Mouse (Mus musculus) cerebellum, adult (tissue): Measurements from ENCODE around the gene Tnik.

Source experiments
- ATAC-seq: cut with Nextera tagmentation; 2 replicates; pipeline ENCODE4 v1.9.2; 2017; ENCODE audit warnings: mild to moderate bottlenecking, moderate library complexity, mixed read lengths; ENCODE audit not compliant: insufficient number of reproducible peaks, low FRiP score, low TSS enrichment

Tnik gene

DNA sequence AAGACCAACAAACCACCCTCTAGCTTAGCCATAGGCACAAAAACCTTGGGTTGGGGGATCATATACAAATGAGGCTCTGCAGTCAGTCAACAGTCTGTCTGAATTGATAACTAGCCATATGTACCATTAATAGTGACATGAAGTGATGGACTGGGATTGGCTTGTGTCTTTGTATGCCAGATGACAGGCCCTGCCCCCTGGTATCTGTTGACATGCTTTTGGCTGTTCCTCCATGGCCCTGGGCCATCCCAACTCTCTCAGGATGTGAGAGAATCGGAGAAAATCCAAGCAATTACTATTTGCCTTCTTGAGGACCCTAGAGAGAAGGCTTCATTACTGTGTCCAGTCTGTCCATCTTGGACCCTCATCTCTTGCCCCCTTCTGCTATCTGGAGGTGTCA lies 82.4 kb downstream of the Tnik start:
- ATAC-seq = peak; percentile 31; the same call in 1 of the 2 replicates

DNA sequence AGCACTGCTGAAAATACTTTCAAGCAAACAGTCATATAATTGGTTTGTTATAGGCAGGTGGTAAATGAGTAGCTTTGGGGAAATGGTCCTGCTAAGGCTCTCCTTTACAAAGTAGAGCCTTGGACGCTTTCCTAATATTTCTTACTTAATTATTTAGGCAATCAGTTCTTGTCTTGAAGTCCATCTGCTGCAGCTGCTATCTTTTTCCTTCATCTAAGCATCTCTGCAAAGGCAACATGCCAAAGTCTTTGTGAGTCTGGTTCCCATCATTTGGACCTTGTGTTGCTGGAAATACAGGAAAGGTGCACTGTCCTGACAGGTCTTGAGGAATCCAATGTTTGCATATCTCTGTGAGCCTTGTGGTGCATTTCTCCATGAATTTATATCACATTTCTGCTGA lies 82.9 kb downstream of the Tnik start:
- ATAC-seq = no peak

DNA sequence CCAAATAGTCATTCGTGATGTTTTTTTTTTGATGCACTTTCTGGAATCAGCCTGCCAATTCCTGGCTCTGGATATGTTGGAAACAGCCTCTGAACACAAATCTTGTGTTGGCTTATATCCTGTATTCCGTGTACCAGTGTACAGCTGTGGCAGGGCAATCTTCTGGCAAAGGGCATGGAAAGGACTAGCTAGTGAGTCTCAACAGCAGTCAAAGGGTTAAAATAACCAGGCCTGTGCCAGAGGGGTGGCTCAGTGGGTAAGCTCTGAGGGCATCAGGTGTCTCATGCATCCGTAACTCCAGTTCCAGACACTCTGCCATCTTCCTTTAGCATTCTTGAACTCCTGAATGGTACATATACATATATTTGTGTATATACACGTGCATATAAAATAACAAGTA lies 83.5 kb downstream of the Tnik start:
- no peak for ATAC-seq

DNA sequence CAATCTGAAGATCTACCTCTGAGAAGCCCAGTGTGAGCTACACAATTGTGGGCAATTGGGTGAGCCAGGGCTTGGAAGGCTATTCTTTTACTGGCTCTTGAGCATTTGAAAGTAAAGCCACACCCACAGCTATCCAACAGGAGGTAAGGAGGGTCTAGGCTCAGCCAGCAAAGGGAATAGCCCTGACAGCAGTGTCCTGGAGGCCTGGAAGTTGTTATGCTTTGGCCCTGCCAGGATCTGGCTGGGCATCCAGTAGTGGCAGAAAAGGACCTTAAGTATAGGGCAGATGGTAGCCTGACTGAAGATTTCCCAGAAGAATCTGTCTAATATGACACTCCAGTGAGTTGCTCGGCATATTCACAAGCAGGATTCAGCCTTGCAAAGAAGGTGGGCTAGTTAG lies 85.7 kb downstream of the Tnik start:
- ATAC-seq = 0 out of 2 replicates have a peak, but pooled peaks have one; percentile 41

DNA sequence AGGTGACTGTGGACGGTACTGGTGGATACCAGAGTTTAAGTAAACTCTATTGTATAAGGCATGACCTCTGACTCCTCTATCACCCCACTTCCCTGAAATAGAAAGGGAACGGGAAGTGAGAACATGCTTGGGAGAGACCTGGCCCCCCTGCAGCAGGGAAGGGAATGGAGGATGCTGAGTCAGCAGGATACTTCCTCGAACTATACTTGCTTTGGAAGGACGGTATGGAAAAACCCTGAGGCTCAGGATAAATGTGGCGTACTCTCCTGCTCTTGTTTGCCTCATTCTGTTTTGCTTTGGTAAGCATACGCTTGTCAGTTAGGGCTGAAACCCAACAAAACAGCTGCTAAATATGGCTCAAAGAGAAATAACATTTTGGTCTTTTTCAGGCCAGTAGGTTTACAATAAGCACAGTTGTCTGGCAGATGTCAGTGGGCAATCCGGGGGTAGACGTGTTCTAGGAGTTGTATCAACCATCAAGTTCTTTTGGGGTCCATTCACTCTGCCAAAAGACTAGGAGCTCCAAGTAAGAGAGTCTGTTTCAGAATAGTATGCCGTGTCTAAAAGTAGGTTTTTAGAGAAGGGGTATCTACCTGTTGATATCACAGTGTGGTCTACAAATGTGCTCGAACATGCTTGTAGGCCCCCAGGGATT lies 87.3 kb downstream of the Tnik start:
- no peak for ATAC-seq

DNA sequence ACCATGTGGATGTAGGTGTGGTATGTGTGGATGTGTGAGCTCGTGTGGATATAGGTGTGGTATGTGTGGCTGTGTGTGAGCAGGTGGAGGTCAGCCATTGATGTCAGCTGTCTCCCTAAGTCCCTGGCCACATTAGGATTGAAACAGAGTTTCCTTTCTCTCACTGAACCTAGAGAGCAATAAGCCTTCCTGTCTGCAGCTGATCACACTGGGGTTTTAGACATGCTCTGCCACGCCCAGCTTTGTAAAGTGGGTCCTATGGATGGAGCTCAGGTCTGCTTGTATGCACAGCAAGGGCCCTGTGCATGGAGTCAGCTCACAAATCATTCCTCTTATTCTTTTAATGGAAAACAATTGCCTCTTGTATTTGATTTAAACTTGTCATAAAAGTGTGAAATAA lies 95.4 kb downstream of the Tnik start:
- ATAC-seq = no peak

DNA sequence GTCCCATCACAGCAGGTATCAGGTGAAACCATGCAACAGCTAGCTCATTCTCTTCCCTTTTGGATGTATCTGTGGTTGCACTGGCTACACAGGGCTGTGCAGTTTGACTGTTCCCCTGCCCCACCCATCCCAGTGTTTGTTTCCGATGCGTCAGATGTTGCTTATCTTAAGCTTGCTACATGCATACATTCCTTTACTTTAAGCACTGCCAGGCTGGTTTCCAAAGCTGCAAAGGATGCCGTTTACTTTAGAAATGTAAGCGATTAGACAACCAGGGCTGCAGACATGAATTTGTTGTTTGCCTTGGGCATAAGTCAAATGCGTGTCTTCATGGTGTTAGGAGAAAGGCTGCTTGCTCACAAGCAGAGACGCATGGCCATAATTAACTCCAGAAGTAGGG lies 96.1 kb downstream of the Tnik start:
- no peak for ATAC-seq

DNA sequence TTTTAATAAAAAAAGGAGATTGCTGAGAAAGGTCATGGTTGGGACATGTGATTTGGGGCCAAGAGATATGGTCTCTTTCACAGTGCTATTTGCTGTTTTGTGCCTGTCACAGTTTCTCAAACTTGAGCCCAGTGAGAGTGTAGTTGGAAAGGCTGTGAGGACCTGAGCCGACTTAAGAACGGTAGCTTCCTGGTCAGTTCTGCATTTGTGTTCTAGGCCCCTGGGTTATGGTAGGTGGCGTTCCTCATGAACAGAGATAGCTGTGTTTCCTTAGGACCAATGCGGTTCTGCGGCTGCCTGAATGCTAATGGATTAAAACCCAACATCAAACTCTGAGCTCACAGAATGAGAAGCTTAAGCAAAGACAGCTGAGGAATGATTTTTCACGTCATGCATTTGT lies 98.0 kb downstream of the Tnik start:
- ATAC-seq = no peak

DNA sequence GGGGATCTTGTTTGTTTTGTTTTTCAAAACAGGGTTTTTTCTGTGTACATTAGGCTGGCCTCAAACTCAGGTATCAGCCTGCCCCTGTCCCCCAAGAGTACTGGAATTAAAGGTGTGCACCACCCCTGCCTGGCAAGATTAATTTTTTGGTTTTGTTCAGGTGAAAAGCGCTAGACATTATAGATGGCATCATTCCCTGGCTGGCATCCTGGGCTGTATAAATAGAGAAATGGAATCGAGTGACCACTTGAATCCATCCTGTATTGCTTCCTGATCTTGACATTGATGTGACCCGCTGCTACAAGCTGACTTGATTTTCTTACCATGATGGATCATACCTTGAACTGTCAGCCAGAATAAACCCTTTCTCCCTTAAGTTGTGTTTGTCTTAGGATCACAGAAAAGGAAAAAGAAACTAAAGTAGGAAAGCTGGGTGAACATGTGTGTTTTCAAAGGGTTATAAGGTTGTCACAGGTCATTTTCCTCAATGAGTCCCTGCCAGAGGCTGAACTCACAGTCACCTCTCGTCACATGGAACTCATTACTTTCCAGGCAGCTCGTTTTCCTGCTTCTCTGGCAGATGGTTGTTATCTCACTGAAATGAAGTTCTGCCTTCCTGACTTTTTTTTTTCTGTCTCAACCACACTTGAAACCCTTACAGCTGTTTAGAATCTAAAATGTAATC lies 100.6 kb downstream of the Tnik start:
- no peak for ATAC-seq

DNA sequence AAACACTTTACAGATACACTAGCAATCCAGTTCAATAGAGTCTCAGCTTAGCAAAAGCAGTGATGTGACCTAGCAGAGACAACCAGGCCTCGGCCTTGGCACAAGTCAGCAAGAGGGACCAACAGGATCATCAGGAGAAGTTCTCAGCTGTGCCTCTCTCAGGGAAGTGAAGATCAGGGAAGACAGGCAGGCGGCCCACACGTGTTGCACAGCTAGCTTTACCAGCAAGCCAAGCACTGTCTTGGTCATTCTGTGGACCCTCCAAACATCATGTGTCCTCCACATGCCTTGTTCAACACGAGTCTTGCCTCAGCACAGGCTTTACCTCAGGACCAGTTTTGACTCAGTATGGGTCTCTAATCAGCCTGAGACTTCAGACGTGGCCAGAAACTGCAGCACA lies 105.7 kb downstream of the Tnik start:
- no peak for ATAC-seq

DNA sequence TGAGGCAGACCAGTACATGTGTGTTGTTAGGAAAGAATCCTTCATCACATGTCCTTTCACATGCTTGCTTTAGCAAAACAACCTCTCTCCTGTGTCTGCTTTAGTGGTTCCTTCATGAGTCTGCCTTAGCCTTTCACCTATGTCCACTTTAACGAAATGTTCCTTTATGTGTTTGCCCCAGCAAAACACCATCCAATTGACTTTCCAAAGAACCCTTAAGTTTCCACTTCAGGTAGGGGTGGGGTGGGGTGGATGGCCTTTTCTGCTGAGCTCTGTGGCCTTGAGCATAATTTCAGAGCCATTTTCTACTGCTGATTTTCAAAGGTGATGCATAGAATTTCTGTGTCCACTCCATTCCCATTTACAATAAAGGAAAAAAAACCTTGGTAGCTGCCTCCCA lies 106.3 kb downstream of the Tnik start:
- ATAC-seq = no peak

DNA sequence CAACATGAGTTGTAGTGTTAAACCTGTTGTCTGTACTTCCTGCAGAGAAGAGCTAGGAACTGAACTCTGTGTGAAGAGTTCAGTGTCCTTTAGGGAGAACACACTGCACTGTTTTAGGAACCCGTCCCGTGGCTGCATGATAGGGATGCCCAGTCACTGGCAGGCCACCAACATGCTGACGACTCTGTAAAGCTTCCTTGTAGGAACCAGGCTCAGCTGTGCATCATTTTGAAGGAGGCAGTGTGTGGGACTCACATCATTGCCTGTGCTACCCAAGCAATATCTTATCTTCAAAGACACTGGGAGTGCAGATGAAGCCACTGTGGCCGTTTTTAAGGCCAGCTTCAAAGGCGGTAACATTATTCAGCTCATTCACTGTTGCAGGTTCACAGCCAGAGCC lies 106.7 kb downstream of the Tnik start:
- no peak for ATAC-seq

DNA sequence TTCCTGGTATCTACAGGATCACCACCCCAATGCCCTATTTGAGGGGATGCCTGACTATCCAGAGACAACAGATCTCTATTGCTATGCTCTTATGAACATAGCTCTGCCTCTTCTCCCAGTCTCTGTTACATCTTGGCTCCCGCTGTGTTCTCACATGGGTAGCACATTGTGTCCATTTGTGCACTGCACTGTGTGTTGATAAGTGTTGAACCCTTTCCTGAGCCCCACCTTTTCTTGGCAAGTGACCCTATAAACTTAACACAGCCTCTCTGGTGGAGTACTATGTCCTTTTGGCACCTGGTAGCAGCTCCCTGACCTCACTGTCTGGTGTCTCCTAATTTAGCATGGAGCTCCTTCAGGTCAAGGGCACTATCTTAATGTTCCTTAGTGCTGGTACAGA lies 108.6 kb downstream of the Tnik start:
- ATAC-seq = no peak

DNA sequence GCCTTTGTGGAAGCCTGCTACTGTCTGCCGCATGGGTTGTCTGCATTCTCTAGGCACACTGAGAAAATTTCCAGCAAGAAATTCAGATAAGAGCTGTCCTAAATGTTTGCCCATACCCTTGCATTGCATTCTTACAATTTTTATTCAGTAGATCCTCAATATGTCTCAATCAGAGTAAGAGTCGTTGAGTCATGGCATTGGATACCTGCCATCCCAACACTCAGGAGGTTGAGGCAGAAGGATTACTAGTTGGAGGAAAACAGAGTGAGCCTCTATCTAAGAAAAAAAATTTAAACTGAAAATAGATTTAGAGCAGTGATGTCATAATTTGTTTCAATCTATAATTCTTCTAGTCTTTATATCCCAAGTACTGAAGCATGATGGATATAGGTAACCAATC lies 109.4 kb downstream of the Tnik start:
- no peak for ATAC-seq

DNA sequence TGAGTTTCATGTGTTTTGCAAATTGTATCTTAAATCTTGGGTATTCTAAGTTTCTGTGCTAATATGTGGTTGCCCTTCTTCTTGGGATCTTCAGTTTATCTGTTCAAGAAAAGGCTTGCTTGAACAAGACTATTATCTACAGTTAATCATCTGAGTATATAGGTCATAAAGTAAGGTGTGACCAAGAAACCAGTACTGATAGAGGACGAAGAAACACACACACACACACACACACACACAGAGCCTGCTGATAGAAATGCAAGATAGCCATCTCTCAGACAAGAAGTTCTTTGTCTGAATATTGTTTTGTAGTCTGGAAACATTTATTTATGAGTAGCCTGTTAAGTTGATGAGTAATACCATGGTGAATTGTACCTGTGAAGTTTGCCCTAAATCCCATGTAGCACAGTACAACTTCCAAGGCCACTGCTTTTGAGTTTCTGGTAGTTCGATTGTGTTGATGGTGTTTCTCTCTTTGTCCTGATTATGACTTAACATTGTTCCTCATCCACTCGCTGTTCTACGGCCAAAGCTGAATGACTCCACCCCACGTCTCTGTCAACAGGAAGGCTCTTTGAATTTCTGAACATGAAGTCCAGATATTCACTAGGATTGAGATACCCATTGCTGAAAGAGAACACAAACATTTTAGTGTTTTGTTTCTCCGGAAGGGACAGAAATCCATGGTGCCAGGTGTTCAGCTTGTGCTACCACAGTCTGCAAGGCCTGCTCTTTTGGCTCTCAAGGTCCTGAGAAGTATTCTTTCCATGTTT lies 111.9 kb downstream of the Tnik start:
- no peak for ATAC-seq

DNA sequence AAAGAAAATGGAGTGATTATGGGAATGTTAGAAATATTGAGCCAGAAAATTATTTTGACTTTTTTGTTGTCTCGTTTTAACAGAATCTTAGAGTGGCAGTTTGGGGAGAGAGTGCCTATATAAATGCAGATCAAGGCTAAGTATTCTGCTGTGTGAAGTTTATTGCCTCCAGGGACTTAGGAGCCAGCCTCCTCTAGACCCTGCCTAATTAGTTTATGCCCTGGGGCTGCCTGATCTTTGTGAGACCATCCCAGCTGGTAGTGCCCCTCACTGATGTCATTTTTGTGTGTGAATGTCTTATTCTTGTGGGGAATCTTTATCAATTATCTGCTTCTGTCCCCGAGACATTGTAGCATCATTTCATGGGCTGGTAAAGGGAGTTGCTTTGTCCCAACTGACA lies 117.2 kb downstream of the Tnik start:
- ATAC-seq = no peak

DNA sequence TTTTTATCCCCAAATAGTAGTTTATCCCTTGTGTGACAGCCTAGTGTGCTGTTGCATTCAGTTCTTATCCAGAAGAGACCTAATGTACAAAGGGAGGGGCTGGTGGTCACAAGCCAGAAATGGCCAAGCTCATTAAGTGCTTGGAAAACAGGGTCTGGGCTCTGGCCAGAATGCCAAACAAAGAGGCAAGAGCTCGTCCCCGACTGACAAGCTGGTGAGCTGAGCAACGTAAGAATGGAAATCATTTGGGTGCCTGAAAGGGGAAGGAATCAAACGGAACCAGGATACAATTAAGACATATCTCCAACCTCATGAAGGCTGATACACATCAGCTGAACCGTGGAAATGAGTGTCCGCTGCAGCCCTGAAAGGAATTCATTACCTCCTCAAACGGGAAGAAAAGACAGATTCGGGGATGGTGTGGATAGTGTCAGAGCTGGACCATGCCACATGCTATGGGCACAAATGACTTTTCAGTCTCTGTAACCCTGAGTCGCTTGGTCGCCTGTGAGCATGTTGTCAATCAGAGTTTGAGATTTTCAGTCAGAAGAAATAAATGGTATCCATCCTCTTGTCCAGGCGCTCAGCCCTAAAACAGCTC lies 120.6 kb downstream of the Tnik start:
- ATAC-seq = no peak

DNA sequence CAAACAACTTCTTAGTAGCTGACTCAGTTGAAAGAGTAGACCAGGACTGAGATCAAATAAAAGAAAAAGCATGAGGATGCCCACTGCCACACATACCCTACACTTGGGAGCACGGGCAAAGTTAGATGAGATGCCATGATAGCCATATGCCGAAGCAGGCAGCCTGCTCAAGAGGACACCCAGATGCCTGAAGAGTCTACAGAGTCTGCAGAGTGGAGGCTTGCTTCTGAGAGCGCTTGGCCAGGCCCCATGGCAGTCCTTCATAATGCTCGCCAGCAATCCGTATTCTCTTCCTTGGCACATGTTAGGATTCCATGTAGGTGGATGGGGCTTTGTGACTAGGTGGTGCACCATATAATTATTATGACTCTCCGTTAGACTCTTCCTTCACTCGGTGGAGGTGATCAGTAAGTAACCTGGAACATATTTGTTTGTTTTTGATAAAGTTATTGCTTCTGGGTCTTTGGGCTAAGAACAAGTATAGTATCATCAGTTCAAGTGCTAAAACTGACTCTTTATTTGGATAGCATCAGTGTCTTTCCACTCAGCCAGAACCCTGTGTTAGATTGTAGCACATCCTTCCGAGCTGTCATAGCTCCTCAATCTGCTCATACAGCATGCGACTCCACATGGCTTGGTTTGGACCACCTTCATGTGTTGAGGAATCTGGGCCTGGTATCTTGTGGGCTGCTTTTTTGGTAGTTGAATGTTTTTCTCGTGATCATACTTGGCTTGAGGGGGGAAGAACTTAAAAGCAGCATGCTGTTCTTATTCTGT lies 122.4 kb downstream of the Tnik start:
- ATAC-seq = no peak

DNA sequence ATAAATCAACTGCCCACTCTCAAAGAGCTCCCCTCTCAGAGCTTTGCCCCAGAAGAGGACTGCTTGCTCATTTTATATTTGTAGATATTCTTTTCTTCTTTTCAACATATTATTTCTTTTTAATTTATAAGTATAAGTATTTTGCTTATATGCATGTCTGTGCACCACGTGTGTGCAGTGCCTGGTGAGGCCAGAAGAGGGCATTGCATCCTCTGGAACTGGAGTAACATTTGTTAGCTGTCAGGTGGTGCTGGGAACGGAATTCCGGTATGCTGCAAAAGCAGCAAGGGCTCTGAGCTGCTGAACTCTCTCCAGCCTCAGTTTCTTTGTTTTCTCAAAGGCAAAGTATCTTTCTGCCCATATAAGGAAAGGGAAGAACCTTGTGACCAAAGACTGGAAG lies 125.5 kb downstream of the Tnik start:
- no peak for ATAC-seq

DNA sequence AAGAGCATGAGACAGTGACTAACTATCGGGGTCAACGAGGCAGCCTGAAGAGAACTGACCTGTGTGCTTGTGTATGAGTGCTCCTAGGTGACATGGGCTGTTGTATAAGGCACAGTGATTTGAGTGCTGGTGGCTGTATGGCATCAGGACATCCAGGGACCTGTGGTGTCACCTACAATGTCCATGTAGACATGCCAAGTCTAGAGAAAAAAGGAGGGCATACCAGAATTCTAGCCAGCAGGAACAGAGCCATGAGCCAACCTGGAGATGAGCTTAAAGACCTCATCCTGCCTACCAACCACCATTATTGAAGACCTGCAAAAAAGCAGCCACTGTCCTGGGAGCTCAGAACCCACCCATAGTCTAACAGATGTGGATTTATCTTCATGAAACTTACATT lies 127.2 kb downstream of the Tnik start:
- ATAC-seq = peak; percentile 54
